In the genomic region with DNA sequence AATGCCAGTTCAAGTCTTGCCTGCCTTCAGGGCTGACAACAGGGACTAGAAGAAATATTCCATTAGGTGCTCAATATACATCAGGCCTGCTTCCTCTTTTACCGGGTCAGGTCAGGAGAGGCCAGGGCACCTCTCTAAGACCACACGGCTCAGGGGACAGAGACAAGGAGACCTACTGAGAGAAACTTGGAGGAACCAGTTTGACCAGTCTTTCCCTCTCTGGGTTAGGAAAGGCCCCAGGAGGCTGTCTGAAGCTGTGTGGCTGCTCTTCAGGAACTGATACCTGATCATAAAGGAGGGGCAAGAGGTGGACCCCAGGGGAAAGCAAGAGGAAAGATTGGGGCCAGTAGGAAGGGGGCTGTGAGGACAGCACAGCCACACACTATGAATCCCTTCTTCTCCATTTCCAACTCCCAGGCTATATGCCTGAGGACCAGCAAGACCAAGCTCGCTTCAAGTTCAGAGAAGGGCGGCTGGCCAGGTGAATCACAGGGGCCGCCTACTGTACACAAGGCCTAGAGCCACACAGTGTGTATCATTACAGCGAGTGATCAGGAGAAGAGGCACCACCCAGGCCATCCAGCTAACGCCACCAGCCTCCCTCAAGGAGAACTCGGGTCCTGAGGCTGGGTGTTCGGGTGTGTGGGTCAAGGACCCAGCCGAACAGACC, we compare ENCODE assay signal across 9 mouse cellular contexts. TPM values are rescaled to one million over a fixed set of nuclear protein-coding genes. Genes with fewer than 3 reads are reported as not detected.
A peak's percentile ranks its signal among the peaks of the same experiment; 100 is the strongest.
DNase-seq lines count a peak whose midpoint lies in the region; ATAC-seq and TF ChIP-seq lines count a peak whose summit lies in the region.
"Had no signal": no experiment of that assay in that cellular context is flagged by ENCODE, and none has a peak within 500 bp of the region (broad histone marks: within the 10 kb centered on the region; RNA-seq: fewer than 3 reads in every experiment).

No protein-coding gene starts in this region.

- H3K36me3 ChIP-seq in heart, embryonic 15.5 days = no peaks in the 10 kb centered on the region
- no peaks in the 10 kb centered on the region for H3K36me3 ChIP-seq in hindbrain, embryonic 15.5 days
- peaks cover 6% of the 10 kb centered on the region; the same call in 1 of the 2 replicates for H3K36me3 ChIP-seq in macrophage (ENCODE audit: inconsistent target)

- TF ChIP-seq POLR2A in bone marrow macrophage, adult 2 months (IDR thresholded peaks at IDR 0.05; ENCODE audit: borderline replicate concordance, low read depth, low read length) = no peak

- DNase-seq in heart, adult 18-20 months = no peak
- DNase-seq in thymus, postnatal 25 days = no peak
- DNase-seq in testis, postnatal 10 days (ENCODE audit: low spot score) = no peak
- DNase-seq in urinary bladder, postnatal 4 days (ENCODE audit: low spot score in 2 of 2) = no peak

- H3K9me3 ChIP-seq in heart, embryonic 15.5 days (replicated peaks) = no peaks in the 10 kb centered on the region
- no peaks in the 10 kb centered on the region for H3K9me3 ChIP-seq in hindbrain, embryonic 15.5 days

- no peak for ATAC-seq in heart, embryonic 15.5 days (replicated peaks; ENCODE audit: insufficient number of reproducible peaks, insufficient read depth, low FRiP score, low read depth)
- ATAC-seq in hindbrain, embryonic 15.5 days (ENCODE audit: low FRiP score, low read depth) = no peak
- ATAC-seq: Patski had no signal

- H3K9ac ChIP-seq in heart, embryonic 15.5 days = no peak overlapping the region
- 0 out of 2 replicates have a peak overlapping the region, but pooled peaks have one; percentile 98 for H3K9ac ChIP-seq in hindbrain, embryonic 15.5 days

- H3K4me1 ChIP-seq in heart, embryonic 15.5 days (replicated peaks) = peaks cover 42% of the 10 kb centered on the region
- H3K4me1 ChIP-seq in bone marrow macrophage, adult 2 months (ENCODE audit: control insufficient read depth, insufficient read depth, low read length) = peaks cover 40% of the 10 kb centered on the region
- H3K4me1 ChIP-seq in hindbrain, embryonic 15.5 days (replicated peaks) = peaks cover 45% of the 10 kb centered on the region

- 0 out of 2 replicates have a peak, but pooled peaks cover 4% of the 10 kb centered on the region for H3K27me3 ChIP-seq in heart, embryonic 15.5 days
- H3K27me3 ChIP-seq in hindbrain, embryonic 15.5 days = no peaks in the 10 kb centered on the region; the same call in 1 of the 2 replicates
- H3K27me3 ChIP-seq: Patski had no signal

- TF ChIP-seq CTCF in bone marrow macrophage, adult 2 months (IDR thresholded peaks at IDR 0.05; ENCODE audit: low read depth, low read length) = no peak

- peaks cover 65% of the 10 kb centered on the region for H3K79me2 ChIP-seq in macrophage (ENCODE audit: inconsistent target)

- H3K4me2 ChIP-seq in heart, embryonic 15.5 days = peak overlapping the region; percentile 92
- peak overlapping the region; percentile 87 for H3K4me2 ChIP-seq in hindbrain, embryonic 15.5 days

- WGBS in heart, embryonic 15.5 days = 65% methylated on average over 10 of the region's 10 CpGs
- WGBS in hindbrain, embryonic 15.5 days = 77% methylated on average over 10 of the region's 10 CpGs
- WGBS in macrophage (ENCODE audit: missing documents) = 74% methylated on average over 10 of the region's 10 CpGs

- H3K4me3 ChIP-seq in heart, embryonic 15.5 days = peak overlapping the region; percentile 76
- H3K4me3 ChIP-seq in bone marrow macrophage, adult 2 months (ENCODE audit: insufficient read depth, low read length) = peak overlapping the region; percentile 79
- no peak overlapping the region for H3K4me3 ChIP-seq in hindbrain, embryonic 15.5 days
- peak overlapping the region; percentile 99 for H3K4me3 ChIP-seq in macrophage (ENCODE audit: inconsistent target)

- peak overlapping the region; percentile 66; the same call in 1 of the 2 replicates for H3K27ac ChIP-seq in heart, embryonic 15.5 days
- H3K27ac ChIP-seq in bone marrow macrophage, adult 2 months (ENCODE audit: insufficient read depth, low read depth, low read length) = peak overlapping the region; percentile 99
- no peak overlapping the region for H3K27ac ChIP-seq in hindbrain, embryonic 15.5 days (replicated peaks)
- H3K27ac ChIP-seq in macrophage = peak overlapping the region; percentile 97

RNA-seq across cellular contexts. Expression of gene Gm20431, which starts 2.0 kb away (rescaled TPM):
- polyA plus RNA-seq in heart, embryonic 15.5 days (2015; fragmentation: Nextera tagmentation; extraction: Ambion mirVana) = 7.3 TPM in 1 of 2 replicates, not detected in the other
- total RNA-seq in heart, adult 18-20 months (2021) = 10 to 100 TPM in 1 of 2 experiments, 1 to 10 TPM in 1; 9.3 to 17.0 TPM
- polyA plus RNA-seq in bone marrow macrophage, adult 2 months (2012; ENCODE audit: insufficient read depth, insufficient read length, missing spikeins) = 13.5 and 19.6 TPM in 2 replicates
- polyA plus RNA-seq in hindbrain, embryonic 15.5 days (2015; fragmentation: Nextera tagmentation; extraction: Ambion mirVana) = 8.6 and 11.5 TPM in 2 replicates
- not detected for total RNA-seq in macrophage (2018; cell fraction: chromatin; rRNA removed)
- total RNA-seq in macrophage (2018; cell fraction: cytosol; rRNA removed) = under 1 TPM in 10 of 26 experiments, not detected in 16; 0.09 to 0.43 (median 0.13) TPM
- total RNA-seq in macrophage (2018; cell fraction: nucleus; rRNA removed) = 1 to 10 TPM in 1 of 26 experiments, under 1 TPM in 2, not detected in 23; 0.35 to 1.7 (median 0.48) TPM
- polyA plus RNA-seq in macrophage (2018) = not detected in 3 replicates

RNA-seq across cellular contexts. Expression of gene Ube2v1, which starts 27.4 kb away (rescaled TPM):
- polyA plus RNA-seq in heart, embryonic 15.5 days (2015; fragmentation: Nextera tagmentation; extraction: Ambion mirVana) = 179 and 216 TPM in 2 replicates
- 100 to 1,000 TPM; 119 to 126 TPM for total RNA-seq in heart, adult 18-20 months (2021)
- 132 and 166 TPM in 2 replicates for polyA plus RNA-seq in bone marrow macrophage, adult 2 months (2012; ENCODE audit: insufficient read depth, insufficient read length, missing spikeins)
- 334 and 356 TPM in 2 replicates for polyA plus RNA-seq in hindbrain, embryonic 15.5 days (2015; fragmentation: Nextera tagmentation; extraction: Ambion mirVana)
- 10 to 100 TPM; 43.1 to 85.5 (median 59.3) TPM for total RNA-seq in macrophage (2018; cell fraction: chromatin; rRNA removed)
- 100 to 1,000 TPM; 142 to 211 (median 167) TPM for total RNA-seq in macrophage (2018; cell fraction: cytosol; rRNA removed)
- total RNA-seq in macrophage (2018; cell fraction: nucleus; rRNA removed) = 10 to 100 TPM; 35.1 to 99.4 (median 64.2) TPM
- polyA plus RNA-seq in macrophage (2018) = 152 to 209 TPM (median 172 TPM) in 3 replicates

RNA-seq across cellular contexts. Expression of gene Cebpb, which starts 29.4 kb away (rescaled TPM):
- 10.2 and 14.3 TPM in 2 replicates for polyA plus RNA-seq in heart, embryonic 15.5 days (2015; fragmentation: Nextera tagmentation; extraction: Ambion mirVana)
- 100 to 1,000 TPM; 127 to 160 TPM for total RNA-seq in heart, adult 18-20 months (2021)
- polyA plus RNA-seq in bone marrow macrophage, adult 2 months (2012; ENCODE audit: insufficient read depth, insufficient read length, missing spikeins) = 109 and 122 TPM in 2 replicates
- 3.2 and 3.3 TPM in 2 replicates for polyA plus RNA-seq in hindbrain, embryonic 15.5 days (2015; fragmentation: Nextera tagmentation; extraction: Ambion mirVana)
- 10 to 100 TPM; 13.7 to 87.4 (median 42.2) TPM for total RNA-seq in macrophage (2018; cell fraction: chromatin; rRNA removed)
- 100 to 1,000 TPM in 12 of 26 experiments, 10 to 100 TPM in 14; 30.7 to 271 (median 98.7) TPM for total RNA-seq in macrophage (2018; cell fraction: cytosol; rRNA removed)
- total RNA-seq in macrophage (2018; cell fraction: nucleus; rRNA removed) = 100 to 1,000 TPM in 19 of 26 experiments, 10 to 100 TPM in 7; 25.3 to 303 (median 156) TPM
- 4.8 to 33.5 TPM (median 23.5 TPM) in 3 replicates for polyA plus RNA-seq in macrophage (2018)

RNA-seq across cellular contexts. Expression of gene Tmem189, which starts 30.3 kb away (rescaled TPM):
- 35.3 and 45.7 TPM in 2 replicates for polyA plus RNA-seq in heart, embryonic 15.5 days (2015; fragmentation: Nextera tagmentation; extraction: Ambion mirVana)
- 10 to 100 TPM; 22.0 to 23.0 TPM for total RNA-seq in heart, adult 18-20 months (2021)
- 129 and 138 TPM in 2 replicates for polyA plus RNA-seq in bone marrow macrophage, adult 2 months (2012; ENCODE audit: insufficient read depth, insufficient read length, missing spikeins)
- polyA plus RNA-seq in hindbrain, embryonic 15.5 days (2015; fragmentation: Nextera tagmentation; extraction: Ambion mirVana) = 39.4 and 42.5 TPM in 2 replicates
- 100 to 1,000 TPM in 7 of 26 experiments, 10 to 100 TPM in 19; 41.8 to 182 (median 85.4) TPM for total RNA-seq in macrophage (2018; cell fraction: chromatin; rRNA removed)
- 100 to 1,000 TPM; 103 to 247 (median 137) TPM for total RNA-seq in macrophage (2018; cell fraction: cytosol; rRNA removed)
- total RNA-seq in macrophage (2018; cell fraction: nucleus; rRNA removed) = 100 to 1,000 TPM in 25 of 26 experiments, 10 to 100 TPM in 1; 73.5 to 264 (median 143) TPM
- polyA plus RNA-seq in macrophage (2018) = 165 to 276 TPM (median 174 TPM) in 3 replicates
